8 mouse cellular contexts compared by ENCODE assay signal in the genomic region with DNA sequence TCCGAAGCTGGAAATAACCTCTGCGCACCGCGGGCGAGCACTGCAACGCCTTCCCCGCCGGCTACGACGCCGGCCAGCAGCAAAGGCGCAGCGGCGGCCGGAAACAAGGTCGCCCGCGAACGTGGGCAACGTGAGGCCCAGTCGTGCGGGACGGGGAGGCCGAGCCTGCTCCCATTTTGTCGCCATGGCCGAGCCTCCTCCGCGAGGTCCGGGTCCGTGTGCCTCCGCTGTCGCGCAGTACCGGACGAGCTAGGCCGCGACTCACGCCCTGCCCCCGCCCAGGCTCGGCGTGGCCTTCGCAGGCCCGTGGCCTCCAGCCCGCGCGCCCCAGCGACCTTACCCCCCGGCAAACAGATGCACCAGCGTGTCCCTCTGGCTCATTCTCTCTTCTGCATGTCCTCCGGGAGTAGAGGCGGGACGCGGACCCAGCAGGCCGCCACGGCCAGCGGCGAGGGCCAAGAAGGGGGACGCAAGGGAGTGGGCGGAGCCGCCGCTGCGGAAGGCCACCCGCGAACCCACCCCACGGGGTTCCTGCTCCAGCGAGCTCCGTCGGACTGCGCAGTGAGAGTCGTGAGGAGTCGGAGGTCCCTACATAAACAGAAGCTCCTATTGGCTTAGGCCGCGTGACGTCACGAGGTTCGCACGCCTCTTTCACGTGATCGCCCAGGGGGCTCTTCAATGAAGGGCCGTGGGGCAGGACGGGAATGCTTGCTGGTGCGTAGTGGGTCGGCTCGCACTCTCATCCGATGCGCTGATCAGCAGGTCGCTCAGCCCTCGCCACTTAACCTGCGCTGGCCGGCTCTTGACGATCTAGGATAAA. TPM values are rescaled to one million over a fixed set of nuclear protein-coding genes. Genes with fewer than 3 reads are reported as not detected.
DNase-seq lines count a peak whose midpoint lies in the region; ATAC-seq and TF ChIP-seq lines count a peak whose summit lies in the region.

Slc25a36 (minus strand) TSS at position 587 of the 820 bp plus-strand sequence.

- peaks cover 32% of the 10 kb centered on the region for H3K4me1 ChIP-seq in heart, embryonic 12.5 days (replicated peaks)
- no peaks in the 10 kb centered on the region; the same call in 1 of the 2 replicates for H3K4me1 ChIP-seq in kidney, postnatal 0 days (replicated peaks; ENCODE audit: insufficient read depth, low read length)
- peaks cover 15% of the 10 kb centered on the region for H3K4me1 ChIP-seq in liver, embryonic 11.5 days (replicated peaks; ENCODE audit: control insufficient read depth, insufficient read depth, low read length)
- H3K4me1 ChIP-seq in stomach, embryonic 14.5 days (ENCODE audit: control insufficient read depth, insufficient read depth, low read length): peaks cover 9% of the 10 kb centered on the region; the same call in 1 of the 2 replicates

- ATAC-seq in erythroid progenitor cell, adult 5-6 weeks (replicated peaks; ENCODE audit: low FRiP score, poor library complexity, severe bottlenecking): peak; percentile 91
- ATAC-seq in heart, embryonic 12.5 days (ENCODE audit: insufficient number of reproducible peaks, low FRiP score): peak; percentile 99
- ATAC-seq in kidney, postnatal 0 days (replicated peaks; ENCODE audit: low FRiP score, low read depth): peak; percentile 98
- ATAC-seq in liver, embryonic 11.5 days (replicated peaks; ENCODE audit: low FRiP score): peak; percentile 97
- peak; percentile 99 for ATAC-seq in stomach, embryonic 14.5 days (ENCODE audit: insufficient number of reproducible peaks, insufficient read depth, low FRiP score, low read depth)

- peak within 1 kb of the TSS; percentile 67 for H3K4me2 ChIP-seq in heart, embryonic 12.5 days
- H3K4me2 ChIP-seq in kidney, postnatal 0 days (ENCODE audit: low read length): peak within 1 kb of the TSS; percentile 60
- H3K4me2 ChIP-seq in liver, embryonic 11.5 days: peak within 1 kb of the TSS; percentile 75
- peak within 1 kb of the TSS; percentile 42 for H3K4me2 ChIP-seq in stomach, embryonic 14.5 days (replicated peaks; ENCODE audit: low read depth, low read length)

- peak within 1 kb of the TSS; percentile 93 for H3K27ac ChIP-seq in heart, embryonic 12.5 days (ENCODE audit: poor library complexity, severe bottlenecking)
- H3K27ac ChIP-seq in kidney, postnatal 0 days: peak within 1 kb of the TSS; percentile 97
- H3K27ac ChIP-seq in liver, embryonic 11.5 days (ENCODE audit: low read depth, low read length): peak within 1 kb of the TSS; percentile 75
- H3K27ac ChIP-seq in stomach, embryonic 14.5 days (ENCODE audit: low read length): peak within 1 kb of the TSS; percentile 90

- no peak; the same call in 1 of the 2 replicates for TF ChIP-seq CTCF in kidney, postnatal 0 days (IDR thresholded peaks at IDR 0.05; ENCODE audit: low read depth)

- H3K27me3 ChIP-seq in heart, embryonic 12.5 days (replicated peaks): no peaks in the 10 kb centered on the region
- no peaks in the 10 kb centered on the region for H3K27me3 ChIP-seq in kidney, postnatal 0 days (ENCODE audit: insufficient read depth, low read length)
- no peaks in the 10 kb centered on the region for H3K27me3 ChIP-seq in liver, embryonic 11.5 days (replicated peaks; ENCODE audit: control insufficient read depth, insufficient read depth, low read length)
- H3K27me3 ChIP-seq in stomach, embryonic 14.5 days (ENCODE audit: control insufficient read depth, insufficient read depth, low read length): no peaks in the 10 kb centered on the region

- peak within 1 kb of the TSS; percentile 73 for H3K4me3 ChIP-seq in heart, embryonic 12.5 days
- H3K4me3 ChIP-seq in kidney, postnatal 0 days (replicated peaks; ENCODE audit: low read depth, low read length): peak within 1 kb of the TSS; percentile 82
- H3K4me3 ChIP-seq in liver, embryonic 11.5 days (ENCODE audit: low read depth, low read length): peak within 1 kb of the TSS; percentile 90
- H3K4me3 ChIP-seq in stomach, embryonic 14.5 days (ENCODE audit: low read depth, low read length): peak within 1 kb of the TSS; percentile 92

- DNase-seq in CD4-positive helper T cell, adult 2 months (ENCODE audit: low read depth, low spot score): peak; percentile 96
- DNase-seq in brain, embryonic 18.5 days (ENCODE audit: low read depth, low spot score): peak; percentile 94
- peak; percentile 97 for DNase-seq in kidney, postnatal 0 days (ENCODE audit: low spot score)
- peak; percentile 94 for DNase-seq in liver, embryonic 11.5 days (ENCODE audit: low spot score)
- DNase-seq in naive thymus-derived CD4-positive, alpha-beta T cell, adult 2 months (ENCODE audit: low read depth): peak; percentile 97

- H3K36me3 ChIP-seq in heart, embryonic 12.5 days: peaks cover 4% of the 10 kb centered on the region
- no peaks in the 10 kb centered on the region for H3K36me3 ChIP-seq in kidney, postnatal 0 days (ENCODE audit: insufficient read depth, low read length)
- H3K36me3 ChIP-seq in liver, embryonic 11.5 days (ENCODE audit: control insufficient read depth, insufficient read depth, low read length): no peaks in the 10 kb centered on the region
- H3K36me3 ChIP-seq in stomach, embryonic 14.5 days (ENCODE audit: control insufficient read depth, insufficient read depth, low read length): no peaks in the 10 kb centered on the region

- WGBS in heart, embryonic 12.5 days: under 1% methylated on average over 91 of the region's 91 CpGs
- under 1% methylated on average over 77 of the region's 91 CpGs for WGBS in kidney, postnatal 0 days
- WGBS in liver, embryonic 11.5 days: under 1% methylated on average over 90 of the region's 91 CpGs
- WGBS in stomach, embryonic 14.5 days: 2% methylated on average over 75 of the region's 91 CpGs

- peak within 1 kb of the TSS; percentile 91 for H3K9ac ChIP-seq in heart, embryonic 12.5 days
- peak within 1 kb of the TSS; percentile 94 for H3K9ac ChIP-seq in kidney, postnatal 0 days (ENCODE audit: low read depth, low read length)
- peak within 1 kb of the TSS; percentile 91 for H3K9ac ChIP-seq in liver, embryonic 11.5 days (ENCODE audit: low read depth, low read length)
- peak within 1 kb of the TSS; percentile 98 for H3K9ac ChIP-seq in stomach, embryonic 14.5 days (replicated peaks; ENCODE audit: low read depth, low read length)

- no peaks in the 10 kb centered on the region for H3K9me3 ChIP-seq in heart, embryonic 12.5 days (replicated peaks)
- no peaks in the 10 kb centered on the region for H3K9me3 ChIP-seq in kidney, postnatal 0 days (replicated peaks; ENCODE audit: low read length)
- no peaks in the 10 kb centered on the region for H3K9me3 ChIP-seq in liver, embryonic 11.5 days (ENCODE audit: control insufficient read depth, low read length)
- no peaks in the 10 kb centered on the region for H3K9me3 ChIP-seq in stomach, embryonic 14.5 days (ENCODE audit: control insufficient read depth, low read depth, low read length)

RNA-seq across cellular contexts. Expression of gene Slc25a36, which starts in this region (rescaled TPM):
- 17.2 and 18.4 TPM in 2 replicates for total RNA-seq in erythroid progenitor cell, adult 5-6 weeks (2015; ENCODE audit: low replicate concordance)
- total RNA-seq in erythroid progenitor cell, adult 5-6 weeks (2017; ENCODE audit: low replicate concordance): 11.2 and 16.0 TPM in 2 replicates
- polyA plus RNA-seq in heart, embryonic 12.5 days (2016; fragmentation: Nextera tagmentation; extraction: Ambion mirVana): 91.8 and 98.3 TPM in 2 replicates
- polyA plus RNA-seq in kidney, postnatal 0 days (2015; fragmentation: Nextera tagmentation; extraction: Ambion mirVana): 59.1 and 60.5 TPM in 2 replicates
- polyA plus RNA-seq in liver, embryonic 11.5 days (2014; fragmentation: Nextera tagmentation; extraction: Ambion mirVana): 37.2 and 38.6 TPM in 2 replicates
- 137 and 143 TPM in 2 replicates for polyA plus RNA-seq in stomach, embryonic 14.5 days (2014; fragmentation: Nextera tagmentation; extraction: Ambion mirVana)

Comparison
In these comparisons a context has a peak if more than half of its experiments do, and no peak if none do; other contexts are left out.
1. Peak in every context shown above with its lines: DNase-seq, ATAC-seq, H3K4me3 ChIP-seq and H3K27ac ChIP-seq.